Mouse (Mus musculus): ENCODE measurements around the gene BC051665. TPM values are rescaled to one million over a fixed set of nuclear protein-coding genes. Genes with fewer than 3 reads are reported as not detected.
A peak's percentile ranks its signal among the peaks of the same experiment; 100 is the strongest.

BC051665 gene
- polyA plus RNA-seq, 1 experiment from 2014 or later, result not detected

DNA sequence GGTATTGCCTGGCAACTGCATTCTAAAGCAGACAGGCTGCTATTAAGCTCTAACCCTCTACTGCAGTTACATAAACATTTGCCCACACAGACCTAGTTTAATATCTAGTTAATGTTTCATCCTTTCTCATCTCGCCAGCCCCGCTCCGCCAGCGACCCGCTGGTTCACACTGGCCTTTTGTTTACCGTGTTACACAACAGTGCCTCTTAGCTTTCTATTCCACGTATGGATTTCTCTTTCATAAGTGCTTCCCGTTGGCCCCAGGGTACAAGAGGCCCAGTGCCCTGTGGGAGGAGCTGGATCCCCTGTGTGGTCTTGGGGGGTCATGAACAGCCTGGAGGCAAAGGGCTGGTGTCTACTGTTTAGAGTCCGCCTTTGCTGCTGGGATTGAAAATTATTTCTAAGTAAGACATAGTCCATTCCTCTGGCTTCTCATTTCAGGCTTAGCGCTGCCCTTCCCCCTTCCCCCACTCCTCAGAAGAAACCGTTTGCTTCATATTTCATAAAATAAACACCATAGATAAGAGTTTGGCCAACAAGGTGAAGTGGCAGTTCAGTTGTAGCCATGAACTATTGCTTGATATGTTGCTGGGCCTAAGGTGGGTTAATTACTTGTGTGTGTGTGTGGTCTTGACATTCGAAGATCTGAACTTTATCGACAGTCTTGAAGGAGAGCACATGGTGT, 49.6 kb downstream of the BC051665 start:
- Histone ChIP-seq H3K4me1 (ENCODE audit: insufficient read depth) (peaks cover 10% of the 10 kb centered on the region; the same call in 1 of the 2 replicates), H3K27me3 (ENCODE audit: insufficient read depth, low read length) (no peaks in the 10 kb centered on the region), H3K36me3 (ENCODE audit: insufficient read depth) (no peaks in the 10 kb centered on the region), H3K4me3 (ENCODE audit: low read depth, low read length) (no peak overlapping the region), H3K4me2 (no peak overlapping the region), H3K9ac (no peak overlapping the region), H3K27ac (ENCODE audit: low read depth) (peak overlapping the region; percentile 61), H3K9me3 (ENCODE audit: low read depth, low read length) (no peaks in the 10 kb centered on the region)
- no peak for TF ChIP-seq CTCF (IDR thresholded peaks at IDR 0.05; ENCODE audit: low read depth)
- DNase-seq, result peak; percentile 53
- 47% methylated on average over 13 of the region's 13 CpGs for WGBS
- ATAC-seq (ENCODE audit: insufficient read depth), result 0 out of 2 replicates have a peak, but pooled peaks have one; percentile 7

DNA sequence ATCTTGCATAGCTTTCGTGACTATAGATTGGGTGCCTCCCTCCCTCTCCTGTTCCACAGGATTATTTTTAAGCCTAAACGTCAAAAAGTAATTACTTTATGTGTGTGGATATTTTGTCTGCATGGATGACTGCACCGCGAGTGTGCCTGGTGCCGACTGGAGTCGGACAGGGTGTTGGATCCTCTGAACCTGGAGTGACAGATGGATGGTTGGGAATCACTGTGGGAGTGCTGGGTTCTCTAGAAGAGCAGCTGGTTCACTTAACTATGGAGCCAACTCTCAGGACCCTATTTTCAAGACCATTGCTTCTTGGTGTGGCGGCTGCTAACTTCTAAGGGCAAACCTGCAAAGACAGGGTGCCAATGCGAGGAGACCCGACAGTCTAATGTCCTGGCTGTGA, 50.9 kb downstream of the BC051665 start:
- TF ChIP-seq CTCF (IDR thresholded peaks at IDR 0.05; ENCODE audit: low read depth), result no peak
- no peak overlapping the region for H3K27ac ChIP-seq (ENCODE audit: low read depth)
- ATAC-seq (ENCODE audit: insufficient read depth), result no peak

More for the DNA sequence above, 50.9 kb downstream of the BC051665 start:
- no peak overlapping the region for H3K4me3 ChIP-seq (ENCODE audit: low read depth, low read length)
- H3K36me3 ChIP-seq (ENCODE audit: insufficient read depth), result no peaks in the 10 kb centered on the region
- no peak for DNase-seq
- 88% methylated on average over 9 of the region's 9 CpGs for WGBS
- H3K9me3 ChIP-seq (ENCODE audit: low read depth, low read length), result no peaks in the 10 kb centered on the region
- H3K4me1 ChIP-seq (ENCODE audit: insufficient read depth), result peaks cover 10% of the 10 kb centered on the region; the same call in 1 of the 2 replicates
- H3K4me2 ChIP-seq, result no peak overlapping the region
- H3K9ac ChIP-seq, result no peak overlapping the region
- H3K27me3 ChIP-seq (ENCODE audit: insufficient read depth, low read length), result no peaks in the 10 kb centered on the region

Other genes with a start within 250 kb of the BC051665 start
- gene Dapk1, start 184.4 kb downstream of the BC051665 start, polyA plus RNA-seq (2014; fragmentation: Nextera tagmentation; extraction: Ambion mirVana), result 14.1 and 15.5 TPM in 2 replicates
- not detected in 2 replicates for gene Ctsll3, start 16.5 kb upstream of the BC051665 start, polyA plus RNA-seq (2014; fragmentation: Nextera tagmentation; extraction: Ambion mirVana)
- gene 4930486L24Rik, start 78.1 kb upstream of the BC051665 start, polyA plus RNA-seq (2014; fragmentation: Nextera tagmentation; extraction: Ambion mirVana), result not detected in 2 replicates
- gene Gm49392, start 110.5 kb upstream of the BC051665 start, polyA plus RNA-seq (2014; fragmentation: Nextera tagmentation; extraction: Ambion mirVana), result 0.34 and 0.95 TPM in 2 replicates
- gene Ctla2b, start 111.1 kb upstream of the BC051665 start, polyA plus RNA-seq (2014; fragmentation: Nextera tagmentation; extraction: Ambion mirVana), result 8.3 and 10.1 TPM in 2 replicates
- gene Tpbpb, start 118.5 kb upstream of the BC051665 start, polyA plus RNA-seq (2014; fragmentation: Nextera tagmentation; extraction: Ambion mirVana), result not detected in 2 replicates
- gene Gm49393, start 149.2 kb upstream of the BC051665 start, polyA plus RNA-seq (2014; fragmentation: Nextera tagmentation; extraction: Ambion mirVana), result not detected in 2 replicates
- gene Gm49391, start 150.2 kb upstream of the BC051665 start, polyA plus RNA-seq (2014; fragmentation: Nextera tagmentation; extraction: Ambion mirVana), result 3.3 and 5.0 TPM in 2 replicates
- 79.7 and 92.1 TPM in 2 replicates for gene Ctla2a, start 150.3 kb upstream of the BC051665 start, polyA plus RNA-seq (2014; fragmentation: Nextera tagmentation; extraction: Ambion mirVana)
- not detected in 2 replicates for gene Tpbpa, start 155.6 kb upstream of the BC051665 start, polyA plus RNA-seq (2014; fragmentation: Nextera tagmentation; extraction: Ambion mirVana)
- not detected in 2 replicates for gene Ctsj, start 219.6 kb upstream of the BC051665 start, polyA plus RNA-seq (2014; fragmentation: Nextera tagmentation; extraction: Ambion mirVana)